ENCODE assay signal across 10 mouse cellular contexts in genomic region chr9:46746266-46746665, GRCm38 (mm10).
"Had no signal": no experiment of that assay in that cellular context is flagged by ENCODE, and none has a peak within 500 bp of the region (broad histone marks: within the 10 kb centered on the region; RNA-seq: fewer than 3 reads in every experiment).

No protein-coding gene starts in this region.

- DNase-seq: kidney, adult 2 months; kidney, postnatal 10 days; kidney, postnatal 36 days; left cerebral cortex, postnatal 4 days; lung, adult 2 months; lung, postnatal 14 days; lung, postnatal 4 days; thymus, postnatal 25 days had no signal

- ATAC-seq: liver, embryonic 12.5 days; midbrain, embryonic 15.5 days had no signal
